Mouse (Mus musculus) forebrain, embryonic 15.5 days (tissue): ENCODE data around the gene Gm49661. TPM values are rescaled to one million over a fixed set of nuclear protein-coding genes. Genes with fewer than 3 reads are reported as not detected.
A peak's percentile ranks its signal among the peaks of the same experiment; 100 is the strongest.

Experiments used
- ATAC-seq: fragments of 200-750 bp; cut with Nextera tagmentation; replicated peaks from 2 replicates; pipeline ENCODE4 v1.8.0; 2017; ENCODE audit warnings: mild to moderate bottlenecking, moderate TSS enrichment, moderate library complexity
- H3K27ac ChIP-seq: fragments of 300-500 bp; sonication (generic); replicated peaks from 2 replicates; pipeline ENCODE4 v1.5.1; 2015; ENCODE audit warnings: mild to moderate bottlenecking, inconsistent platforms
- H3K27me3 ChIP-seq: fragments of 300-500 bp; sonication (generic); 2 replicates; pipeline ENCODE4 v1.6.1; 2015; ENCODE audit warnings: inconsistent platforms
- H3K36me3 ChIP-seq: fragments of 300-500 bp; sonication (generic); 2 replicates; pipeline ENCODE4 v1.6.1; 2015; ENCODE audit warnings: mild to moderate bottlenecking, inconsistent platforms
- H3K4me1 ChIP-seq: fragments of 300-500 bp; sonication (generic); 2 replicates; pipeline ENCODE4 v1.6.1; 2015; ENCODE audit warnings: inconsistent platforms
- H3K4me2 ChIP-seq: fragments of 300-500 bp; sonication (generic); replicated peaks from 2 replicates; pipeline ENCODE4 v1.6.1; 2015; ENCODE audit warnings: mild to moderate bottlenecking, inconsistent platforms
- H3K4me3 ChIP-seq: fragments of 300-500 bp; sonication (generic); 2 replicates; pipeline ENCODE4 v1.5.1; 2015; ENCODE audit warnings: mild to moderate bottlenecking, inconsistent platforms
- H3K9ac ChIP-seq: fragments of 300-500 bp; sonication (generic); replicated peaks from 2 replicates; pipeline ENCODE4 v1.6.1; 2015; ENCODE audit warnings: mild to moderate bottlenecking, inconsistent platforms
- H3K9me3 ChIP-seq: fragments of 300-500 bp; sonication (generic); 2 replicates; pipeline ENCODE4 v1.6.1; 2016; ENCODE audit warnings: inconsistent platforms
- WGBS: fragments of 180-500 bp; shearing (Covaris S2); methylation state at CpG from one replicate; pipeline ENCODE4 v1.1.7; 2015; ENCODE audit warnings: mixed read lengths; 5-methylcytosine and 5-hydroxymethylcytosine counted together
- polyA plus RNA-seq: library from polyadenylated mRNA; unstranded; fragments of >200 nt; fragmentation: Nextera tagmentation; extraction: Ambion mirVana; gene quantifications from 2 replicates; pipeline ENCODE4 v1.2.1, GENCODE M21; 2015

Gene Gm49661
- polyA plus RNA-seq, 1 experiment from 2014 or later, result not detected

DNA sequence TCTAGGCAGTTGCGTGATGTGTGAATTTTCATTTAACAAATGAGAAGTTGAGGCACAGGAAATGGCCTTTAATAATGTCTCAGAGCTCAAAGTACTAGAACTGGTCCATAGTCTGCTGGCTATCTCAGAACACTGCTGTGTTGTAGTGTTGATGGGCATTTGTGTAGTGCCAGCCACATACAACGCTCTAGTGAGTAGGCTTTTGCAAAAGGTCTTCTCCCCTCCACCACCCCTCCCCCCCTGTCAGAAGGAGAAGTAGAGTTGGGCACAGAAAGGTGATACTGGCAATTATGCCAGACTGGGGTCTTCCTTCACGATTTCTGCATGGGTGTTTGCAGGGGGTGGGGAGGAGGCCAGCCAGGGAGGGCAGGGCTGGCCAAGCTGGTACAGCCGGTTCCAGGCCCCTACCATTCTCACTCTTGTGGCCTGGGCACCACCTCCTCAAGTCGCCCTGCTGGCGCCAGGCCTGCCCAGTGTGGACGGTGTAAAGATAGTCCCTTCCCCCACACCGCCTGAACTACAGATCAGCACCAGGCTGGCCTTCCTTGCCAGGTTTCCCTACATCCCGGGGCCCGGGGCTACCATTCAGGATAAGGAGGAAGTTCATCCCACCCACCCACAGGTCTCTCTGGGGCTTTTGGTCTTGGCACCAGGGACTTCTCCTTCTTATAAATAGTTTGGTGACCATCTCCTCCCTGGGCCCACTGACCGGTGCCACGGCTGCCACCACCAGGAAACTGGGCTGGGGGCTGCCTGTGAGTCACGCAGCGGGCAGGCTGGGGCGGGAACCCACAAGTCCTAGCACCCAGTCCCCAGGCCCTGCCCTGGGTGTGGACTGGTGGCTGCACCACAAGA lies 12.6 kb upstream of the Gm49661 start:
- H3K27ac ChIP-seq, result no peak overlapping the region
- no peak for ATAC-seq
- no peak overlapping the region for H3K9ac ChIP-seq
- no peaks in the 10 kb centered on the region for H3K9me3 ChIP-seq
- H3K4me2 ChIP-seq, result no peak overlapping the region
- 85% methylated on average over 15 of the region's 15 CpGs for WGBS
- peaks cover 61% of the 10 kb centered on the region for H3K4me1 ChIP-seq
- no peaks in the 10 kb centered on the region for H3K36me3 ChIP-seq
- H3K4me3 ChIP-seq, result no peak overlapping the region
- peaks cover 16% of the 10 kb centered on the region; the same call in 1 of the 2 replicates for H3K27me3 ChIP-seq

DNA sequence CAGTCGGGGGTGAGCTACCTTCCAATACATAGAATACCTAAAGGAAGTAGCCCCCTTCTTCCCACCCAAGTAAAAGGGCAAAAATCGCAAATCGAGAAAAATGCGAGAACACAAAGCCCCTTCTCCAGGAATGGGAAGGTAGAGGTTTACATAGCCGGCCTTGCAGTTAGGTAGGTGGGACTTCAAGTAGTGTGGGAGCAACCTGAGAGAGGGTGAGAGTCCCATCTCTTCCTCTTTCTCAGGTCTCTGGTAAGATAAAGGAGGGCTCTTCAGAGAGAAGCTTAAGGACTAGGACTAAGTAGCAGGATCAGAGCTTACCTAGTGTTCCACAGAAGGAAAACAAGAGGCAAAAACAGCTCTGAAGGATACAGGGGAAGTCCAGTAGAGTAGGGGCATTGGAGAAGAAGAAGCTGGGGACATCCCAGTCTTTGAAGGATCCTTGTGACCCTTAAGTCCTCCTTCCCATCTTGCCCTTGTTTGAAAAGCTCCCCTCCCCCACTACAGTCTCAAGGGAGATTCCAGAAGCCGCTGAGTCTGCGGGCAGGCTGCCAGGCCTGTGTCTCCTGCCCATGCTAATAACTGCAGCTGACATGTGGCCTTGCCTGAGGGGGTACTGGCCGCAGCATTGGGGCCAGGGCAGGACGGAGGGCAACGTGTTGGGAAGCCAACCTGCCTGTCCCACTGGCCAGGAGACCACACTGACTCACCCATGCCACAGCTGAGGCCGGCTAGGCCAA lies 11.6 kb upstream of the Gm49661 start:
- H3K4me2 ChIP-seq, result no peak overlapping the region; the same call in 1 of the 2 replicates
- no peak overlapping the region for H3K9ac ChIP-seq
- peaks cover 13% of the 10 kb centered on the region; the same call in 1 of the 2 replicates for H3K27me3 ChIP-seq

DNA sequence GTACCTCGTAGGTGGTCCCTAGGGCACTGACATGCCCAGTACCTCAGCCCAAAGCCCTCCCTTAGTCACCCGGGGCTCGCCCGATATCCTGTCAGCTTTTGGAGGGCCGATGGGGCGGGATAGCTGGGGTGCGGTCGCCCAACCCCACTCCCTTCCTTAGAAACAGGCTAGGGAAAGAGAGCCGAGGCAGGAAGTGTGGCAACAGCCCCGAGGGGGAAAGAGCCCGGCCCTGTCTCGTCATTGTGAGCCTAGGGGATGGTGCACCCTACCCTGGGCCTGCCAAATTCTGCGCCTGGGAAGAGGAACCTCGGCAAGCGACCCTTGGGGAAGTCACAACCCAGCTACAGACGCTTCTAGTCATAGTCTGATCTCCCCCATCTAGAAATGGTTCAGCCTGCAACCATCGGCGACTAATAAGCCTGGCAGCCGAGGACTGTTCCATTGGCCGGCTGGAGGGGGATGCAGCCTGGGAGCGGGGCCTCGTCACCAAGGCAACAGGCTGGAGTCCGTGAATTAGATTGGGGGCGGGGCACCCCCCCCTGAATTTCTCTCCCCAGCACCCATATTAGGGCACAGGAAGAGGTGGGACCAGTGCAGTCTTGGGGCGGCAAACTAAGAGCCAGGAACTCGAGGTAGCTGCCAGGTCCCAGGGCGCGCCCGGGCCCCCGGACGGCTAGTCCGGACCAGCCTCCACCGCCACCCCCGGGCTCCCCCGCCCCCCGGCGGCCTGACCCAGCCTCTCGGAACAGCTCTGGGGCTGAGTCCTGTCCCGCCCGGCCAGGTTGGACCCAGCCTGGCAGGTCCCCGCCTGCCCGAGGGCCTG lies 10.6 kb upstream of the Gm49661 start:
- Histone ChIP-seq H3K9me3 (no peaks in the 10 kb centered on the region), H3K36me3 (0 out of 2 replicates have a peak, but pooled peaks cover 5% of the 10 kb centered on the region), H3K4me3 (peak overlapping the region; percentile 33), H3K27ac (peak overlapping the region; percentile 31), H3K27me3 (peaks cover 13% of the 10 kb centered on the region; the same call in 1 of the 2 replicates), H3K9ac (peak overlapping the region; percentile 1; the same call in 1 of the 2 replicates), H3K4me1 (peaks cover 67% of the 10 kb centered on the region), H3K4me2 (peak overlapping the region; percentile 90)
- peak; percentile 33; the same call in 1 of the 2 replicates for ATAC-seq
- WGBS, result 3% methylated on average over 42 of the region's 42 CpGs

More for the DNA sequence above, 11.6 kb upstream of the Gm49661 start:
- peak overlapping the region; percentile 33; the same call in 1 of the 2 replicates for H3K4me3 ChIP-seq
- no peaks in the 10 kb centered on the region for H3K9me3 ChIP-seq
- no peak for ATAC-seq
- H3K36me3 ChIP-seq, result no peaks in the 10 kb centered on the region
- WGBS, result 40% methylated on average over 11 of the region's 11 CpGs
- peaks cover 67% of the 10 kb centered on the region for H3K4me1 ChIP-seq
- no peak overlapping the region for H3K27ac ChIP-seq

DNA sequence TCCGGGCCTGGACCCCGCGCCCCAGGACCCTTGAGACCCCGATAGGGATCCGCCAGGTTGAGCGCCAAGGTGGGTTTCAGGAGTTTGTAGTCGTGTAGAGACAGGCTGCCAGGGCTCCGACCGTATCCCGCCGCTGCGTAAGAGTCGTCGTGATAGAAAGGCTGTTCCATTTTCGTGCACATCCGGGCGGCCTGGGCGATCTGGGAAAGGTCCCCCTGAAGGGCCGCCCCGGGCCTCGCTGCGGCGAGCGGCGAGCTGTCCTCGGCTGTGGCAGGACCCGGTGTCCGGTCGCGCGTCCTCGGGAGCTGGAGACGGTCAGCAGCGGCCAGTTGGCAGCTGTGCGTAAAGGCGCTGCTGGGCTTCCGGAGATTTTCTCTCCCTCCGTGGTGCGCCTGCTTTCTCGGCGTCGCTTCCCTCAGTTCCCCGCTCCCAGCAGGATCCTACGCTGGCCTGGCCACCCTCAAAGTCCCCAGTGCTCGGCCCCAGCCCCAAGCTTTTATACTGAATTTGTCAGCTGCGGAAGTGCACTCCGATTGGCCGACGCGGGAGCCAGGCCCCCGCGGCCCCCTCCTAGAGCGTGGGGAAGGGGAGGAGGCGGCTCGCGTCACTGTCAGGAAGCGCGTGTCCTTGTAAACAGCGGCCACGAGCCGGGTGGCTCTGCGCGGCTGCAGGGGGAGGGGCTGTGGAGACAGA lies 9.2 kb upstream of the Gm49661 start, which contains the start of gene Junb:
TSS of gene Junb (minus strand) at position 471 of the 693 bp plus-strand sequence.
- ATAC-seq, result peak; percentile 34
- WGBS, result under 1% methylated on average over 63 of the region's 63 CpGs
- H3K27ac ChIP-seq, result peak within 1 kb of the TSS; percentile 31
- H3K4me1 ChIP-seq, result peaks cover 65% of the 10 kb centered on the region
- peaks cover 13% of the 10 kb centered on the region; the same call in 1 of the 2 replicates for H3K27me3 ChIP-seq
- no peaks in the 10 kb centered on the region for H3K9me3 ChIP-seq
- peak within 1 kb of the TSS; percentile 90 for H3K4me2 ChIP-seq
- H3K9ac ChIP-seq, result peak within 1 kb of the TSS; percentile 52
- peak within 1 kb of the TSS; percentile 54 for H3K4me3 ChIP-seq
- H3K36me3 ChIP-seq, result peaks cover 14% of the 10 kb centered on the region; the same call in 1 of the 2 replicates

DNA sequence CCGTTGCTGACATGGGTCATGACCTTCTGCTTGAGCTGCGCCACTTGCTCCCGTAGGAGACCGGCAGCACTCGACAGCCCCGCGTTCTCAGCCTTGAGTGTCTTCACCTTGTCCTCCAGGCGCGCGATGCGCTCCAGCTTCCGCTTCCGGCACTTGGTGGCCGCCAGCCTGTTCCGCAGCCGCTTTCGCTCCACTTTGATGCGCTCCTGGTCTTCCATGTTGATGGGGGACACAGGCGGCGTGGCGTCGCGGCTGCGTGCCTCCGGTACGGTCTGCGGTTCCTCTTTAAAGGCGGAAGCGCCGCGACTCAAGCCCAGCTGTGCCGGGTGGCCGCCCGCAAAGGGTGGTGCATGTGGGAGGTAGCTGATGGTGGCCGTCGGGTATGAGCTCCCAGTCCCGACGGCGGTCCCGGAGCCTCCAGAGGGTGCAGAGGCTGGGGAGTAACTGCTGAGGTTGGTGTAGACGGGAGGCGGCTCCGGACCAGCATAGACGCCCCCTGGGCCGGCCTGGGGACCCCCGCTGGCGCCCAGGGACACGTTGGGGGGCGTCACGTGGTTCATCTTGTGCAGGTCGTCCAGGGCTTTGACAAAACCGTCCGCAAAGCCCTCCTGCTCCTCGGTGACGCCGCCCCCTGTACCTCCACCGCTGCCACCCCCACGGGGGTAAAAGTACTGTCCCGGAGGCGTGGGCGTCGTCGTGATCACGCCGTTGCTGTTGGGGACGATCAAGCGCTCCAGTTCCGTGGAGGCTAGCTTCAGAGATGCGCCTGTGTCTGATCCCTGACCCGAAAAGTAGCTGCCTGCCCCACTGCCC lies 8.4 kb upstream of the Gm49661 start:
- Histone ChIP-seq H3K27me3 (peaks cover 13% of the 10 kb centered on the region; the same call in 1 of the 2 replicates), H3K4me1 (peaks cover 68% of the 10 kb centered on the region), H3K9ac (peak overlapping the region; percentile 52), H3K27ac (0 out of 2 replicates have a peak overlapping the region, but pooled peaks have one; percentile 5), H3K4me3 (peak overlapping the region; percentile 54), H3K9me3 (no peaks in the 10 kb centered on the region), H3K36me3 (peaks cover 20% of the 10 kb centered on the region), H3K4me2 (peak overlapping the region; percentile 90)
- no peak for ATAC-seq
- WGBS, result 2% methylated on average over 70 of the region's 70 CpGs

DNA sequence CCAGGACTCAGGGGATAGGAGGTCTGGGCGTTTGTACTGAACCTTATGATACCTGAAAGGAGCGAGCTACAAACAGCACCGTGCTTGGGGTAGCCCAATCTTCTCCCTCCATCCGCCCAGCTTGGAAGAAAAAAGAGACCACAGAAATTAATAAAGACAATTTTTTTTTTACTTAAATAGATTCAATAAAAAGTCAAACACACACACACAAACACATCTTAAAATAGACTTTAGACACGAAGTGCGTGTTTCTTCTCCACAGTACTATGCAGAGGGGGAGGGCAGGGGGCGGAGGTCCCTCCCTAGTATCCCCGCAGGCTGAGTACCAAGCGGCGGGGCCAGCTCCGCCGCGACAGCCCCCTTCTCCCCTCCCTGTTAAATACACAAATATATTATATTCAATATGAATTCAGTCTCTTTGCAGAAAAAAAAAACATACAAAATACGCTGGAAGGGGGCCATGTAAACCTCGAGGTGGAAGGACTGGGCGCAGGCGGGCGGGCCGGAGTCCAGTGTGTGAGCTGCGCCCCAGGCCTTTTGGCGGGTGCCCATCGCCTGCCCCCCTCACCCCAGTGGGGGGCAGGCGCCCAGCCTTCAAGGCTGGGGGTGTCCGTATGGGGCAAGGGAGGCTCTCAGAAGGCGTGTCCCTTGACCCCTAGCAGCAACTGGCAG lies 7.7 kb upstream of the Gm49661 start:
- WGBS, result 2% methylated on average over 25 of the region's 25 CpGs
- H3K4me1 ChIP-seq, result peaks cover 73% of the 10 kb centered on the region
- H3K9me3 ChIP-seq, result no peaks in the 10 kb centered on the region
- H3K4me2 ChIP-seq, result peak overlapping the region; percentile 90
- ATAC-seq, result no peak
- peaks cover 13% of the 10 kb centered on the region; the same call in 1 of the 2 replicates for H3K27me3 ChIP-seq
- peak overlapping the region; percentile 52 for H3K9ac ChIP-seq
- peaks cover 28% of the 10 kb centered on the region for H3K36me3 ChIP-seq
- H3K27ac ChIP-seq, result 0 out of 2 replicates have a peak overlapping the region, but pooled peaks have one; percentile 44
- H3K4me3 ChIP-seq, result peak overlapping the region; percentile 54

DNA sequence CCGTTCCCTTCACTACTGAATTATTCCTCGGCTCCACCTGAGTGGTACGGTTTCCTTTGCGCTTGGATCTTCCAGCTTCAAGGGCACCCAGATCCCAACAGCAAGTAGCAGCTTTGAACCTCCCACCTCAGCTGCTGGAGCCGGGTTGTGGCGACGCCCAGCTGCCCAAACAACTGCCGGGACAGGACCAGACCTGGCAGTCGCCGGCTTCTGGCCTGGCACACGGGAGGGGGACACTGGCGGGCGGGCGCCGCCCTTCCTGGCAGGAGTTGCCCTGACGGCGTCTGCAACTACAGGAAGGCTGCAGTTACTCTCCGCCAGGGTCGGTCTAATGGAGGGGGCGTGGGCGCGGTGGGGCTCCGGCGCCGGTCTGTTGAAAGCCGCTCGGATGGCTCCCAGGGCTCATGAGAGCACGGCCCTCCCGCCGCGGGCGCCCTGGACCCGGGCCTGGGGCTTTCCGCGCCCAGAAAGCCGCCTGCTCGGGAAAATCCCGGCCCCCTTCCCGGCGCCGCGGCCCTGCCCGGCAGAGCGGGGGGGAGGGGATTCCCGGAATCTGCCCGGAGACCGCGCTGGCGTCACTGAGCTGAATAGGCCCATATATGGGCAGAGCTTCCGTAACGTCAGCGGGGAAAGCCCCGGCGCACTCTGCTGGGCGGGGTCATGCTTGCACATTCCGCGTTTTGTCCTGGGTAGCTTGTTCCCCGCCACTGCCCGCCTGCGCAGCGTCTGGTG lies 7.0 kb upstream of the Gm49661 start:
- peaks cover 35% of the 10 kb centered on the region for H3K36me3 ChIP-seq
- H3K4me3 ChIP-seq, result peak overlapping the region; percentile 54
- peaks cover 13% of the 10 kb centered on the region; the same call in 1 of the 2 replicates for H3K27me3 ChIP-seq
- H3K9me3 ChIP-seq, result no peaks in the 10 kb centered on the region
- H3K9ac ChIP-seq, result peak overlapping the region; percentile 52
- 2% methylated on average over 60 of the region's 61 CpGs for WGBS
- peak; percentile 88 for ATAC-seq
- H3K27ac ChIP-seq, result peak overlapping the region; percentile 44
- peaks cover 80% of the 10 kb centered on the region for H3K4me1 ChIP-seq
- peak overlapping the region; percentile 90 for H3K4me2 ChIP-seq

DNA sequence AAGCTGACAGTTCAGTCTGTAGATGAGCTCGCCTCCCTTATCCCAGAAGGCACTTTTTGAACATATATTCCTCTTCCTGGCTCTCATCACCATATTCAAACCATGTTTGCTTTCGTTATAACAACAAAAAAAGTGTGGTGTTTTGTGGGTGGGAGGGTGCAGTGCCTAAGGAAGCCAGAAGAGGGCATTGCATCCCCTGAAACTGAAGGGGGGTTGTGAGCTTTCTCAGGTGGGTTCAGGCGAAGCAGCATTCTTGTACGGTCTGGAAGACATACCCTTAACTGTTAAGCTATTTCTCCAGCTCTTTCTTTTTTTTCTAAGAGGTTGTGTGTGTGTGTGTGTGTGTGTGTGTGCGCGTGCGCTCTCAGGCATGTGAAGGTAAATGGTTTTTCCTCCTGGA lies 6.2 kb upstream of the Gm49661 start:
- H3K9me3 ChIP-seq, result no peaks in the 10 kb centered on the region
- H3K27me3 ChIP-seq, result peaks cover 13% of the 10 kb centered on the region; the same call in 1 of the 2 replicates
- peaks cover 38% of the 10 kb centered on the region for H3K36me3 ChIP-seq
- H3K9ac ChIP-seq, result no peak overlapping the region
- ATAC-seq, result no peak
- H3K4me1 ChIP-seq, result peaks cover 80% of the 10 kb centered on the region
- no peak overlapping the region for H3K4me3 ChIP-seq
- no peak overlapping the region for H3K27ac ChIP-seq
- WGBS, result 32% methylated on average over 7 of the region's 7 CpGs
- peak overlapping the region; percentile 90 for H3K4me2 ChIP-seq

DNA sequence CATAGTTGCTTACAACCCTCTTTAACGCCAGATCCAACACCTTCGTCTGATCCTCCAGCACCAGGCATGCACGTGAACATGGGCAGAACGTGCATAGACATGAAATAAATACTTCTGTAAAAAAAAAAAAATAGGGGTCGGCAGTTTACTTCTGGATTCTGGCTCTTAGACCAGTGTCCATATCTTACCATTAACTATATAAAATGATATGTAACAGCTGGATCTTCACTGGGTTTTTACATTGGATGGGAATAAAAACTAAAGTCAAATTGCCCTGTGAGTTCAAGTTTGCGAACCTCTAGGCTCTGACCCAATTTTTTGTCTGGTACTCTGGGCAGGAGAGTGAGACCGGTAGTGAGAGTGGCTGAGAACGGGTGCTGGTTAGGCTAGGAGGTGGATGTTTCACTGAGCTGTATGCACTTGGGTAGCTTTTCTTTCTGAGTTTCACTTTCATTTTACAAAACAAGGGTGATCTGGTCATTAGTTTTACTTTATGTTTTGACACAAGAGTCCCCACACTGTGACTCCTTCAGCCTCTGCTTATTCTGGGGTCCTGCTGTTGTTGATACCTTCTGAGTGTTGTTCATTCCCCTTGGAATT lies 5.4 kb upstream of the Gm49661 start:
- H3K9me3 ChIP-seq, result no peaks in the 10 kb centered on the region
- no peak overlapping the region for H3K9ac ChIP-seq
- no peak overlapping the region for H3K4me2 ChIP-seq
- ATAC-seq, result no peak
- no peak overlapping the region for H3K4me3 ChIP-seq
- H3K27ac ChIP-seq, result no peak overlapping the region
- H3K4me1 ChIP-seq, result peaks cover 75% of the 10 kb centered on the region
- peaks cover 13% of the 10 kb centered on the region; the same call in 1 of the 2 replicates for H3K27me3 ChIP-seq
- 78% methylated on average over 8 of the region's 8 CpGs for WGBS
- H3K36me3 ChIP-seq, result peaks cover 38% of the 10 kb centered on the region
